Mouse (Mus musculus) urinary bladder, postnatal 4 days (tissue): ENCODE data around the gene Gm20388.

Experiments
- DNase-seq, 2 experiments: peaks; one replicate each; pipeline ENCODE4 v3.0.0; 2021 to 2022; ENCODE audit warnings: low spot score in 2 of 2

Gm20388 gene

DNA sequence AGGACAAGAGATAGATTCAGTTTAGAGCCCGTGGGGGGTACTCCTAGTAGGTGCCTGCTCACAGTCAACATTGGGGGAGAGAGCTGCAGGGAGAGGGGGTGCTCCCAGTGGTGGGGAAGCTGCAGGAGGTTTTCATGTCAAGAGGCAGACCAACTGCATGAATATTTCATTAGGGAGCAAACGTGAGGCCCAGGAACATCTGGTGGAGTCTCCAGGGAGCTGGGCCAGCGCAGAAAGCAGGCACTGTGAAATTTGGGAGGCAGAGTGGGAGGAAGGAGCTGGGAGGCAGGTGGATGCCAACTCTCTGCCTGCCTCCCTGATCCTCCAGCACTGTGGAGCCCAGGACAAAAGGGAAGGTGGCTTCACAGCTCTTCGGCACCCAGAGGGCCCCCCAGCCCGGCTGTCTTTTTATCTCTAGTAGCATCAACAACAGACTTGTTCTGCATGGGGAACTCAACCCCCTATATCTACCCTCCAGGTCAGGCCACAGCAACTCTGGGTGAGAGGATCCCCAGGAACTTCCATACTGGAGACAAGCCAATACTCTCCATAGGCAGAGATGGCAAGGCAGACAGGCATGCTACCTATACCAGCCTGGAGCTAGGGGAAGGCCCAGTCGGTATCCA, 2838.8 kb downstream of the Gm20388 start:
- no peak for DNase-seq

DNA sequence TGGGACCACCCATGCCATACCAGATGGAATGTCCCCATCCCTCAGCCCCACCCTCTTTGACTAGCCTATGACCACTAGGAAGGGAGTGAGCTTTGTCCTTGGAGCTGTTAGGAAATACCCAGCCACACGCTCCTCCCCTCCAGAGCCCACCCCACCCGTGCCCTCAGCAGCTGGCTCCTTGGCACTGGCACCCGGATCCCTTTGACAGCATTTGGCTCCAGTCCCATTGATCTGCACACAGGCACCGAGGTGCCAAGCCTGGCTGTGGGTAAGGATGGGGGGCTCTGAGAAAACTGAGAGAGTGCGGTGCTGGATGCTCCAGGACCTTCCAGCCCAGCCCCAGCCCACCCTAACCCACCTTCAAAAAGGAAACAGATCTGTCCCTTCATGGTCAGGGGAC, 2840.7 kb downstream of the Gm20388 start:
- no peak for DNase-seq

DNA sequence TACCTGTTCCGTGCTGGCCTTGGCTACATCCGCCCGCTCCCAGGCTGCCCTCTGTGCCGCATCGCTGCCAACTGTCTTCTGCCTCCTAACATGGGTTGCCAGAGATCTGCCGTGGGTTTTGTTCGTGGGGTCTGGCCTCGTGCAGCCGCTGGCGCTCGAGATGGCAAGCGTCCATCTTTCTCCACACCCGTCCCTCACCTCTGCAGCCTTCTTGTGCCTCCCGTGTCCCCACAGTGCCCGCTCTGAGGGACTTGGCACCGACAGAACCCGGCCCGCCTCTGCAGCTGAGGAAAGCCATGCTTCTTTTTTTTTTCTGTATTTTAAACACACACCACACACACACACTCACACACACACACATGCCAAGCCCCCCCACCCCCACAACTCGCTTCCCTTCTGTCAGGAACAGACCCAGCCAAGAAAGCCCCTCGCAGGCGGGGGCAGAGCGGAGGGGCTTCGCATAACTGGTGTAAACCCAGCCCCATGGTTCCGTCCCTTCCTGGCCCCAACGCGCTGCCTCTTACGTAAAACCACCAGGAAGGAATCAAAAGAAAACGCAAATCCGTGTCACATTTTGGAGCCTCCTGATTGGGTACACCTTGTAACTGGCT, 2841.6 kb downstream of the Gm20388 start:
- DNase-seq = no peak

DNA sequence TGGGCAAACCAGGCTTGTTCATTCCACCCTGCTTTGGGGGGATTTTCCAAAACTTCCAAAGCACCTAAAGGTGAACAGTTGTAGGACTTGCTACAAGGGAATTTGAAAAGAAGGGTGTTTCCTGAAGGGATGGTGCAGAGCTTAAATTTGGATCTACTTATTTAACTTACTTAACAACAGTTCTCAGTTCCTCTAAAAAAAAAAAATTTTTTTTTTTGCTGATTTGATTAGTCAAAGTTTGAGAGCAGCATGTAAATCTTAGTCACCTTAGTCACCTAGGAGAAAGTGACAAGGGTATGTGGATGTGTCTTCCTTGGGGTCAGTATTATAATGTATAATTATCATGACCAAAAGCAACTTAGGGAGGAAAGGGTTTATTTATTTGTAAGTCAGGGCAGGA, 2848.0 kb downstream of the Gm20388 start:
- no peak for DNase-seq

DNA sequence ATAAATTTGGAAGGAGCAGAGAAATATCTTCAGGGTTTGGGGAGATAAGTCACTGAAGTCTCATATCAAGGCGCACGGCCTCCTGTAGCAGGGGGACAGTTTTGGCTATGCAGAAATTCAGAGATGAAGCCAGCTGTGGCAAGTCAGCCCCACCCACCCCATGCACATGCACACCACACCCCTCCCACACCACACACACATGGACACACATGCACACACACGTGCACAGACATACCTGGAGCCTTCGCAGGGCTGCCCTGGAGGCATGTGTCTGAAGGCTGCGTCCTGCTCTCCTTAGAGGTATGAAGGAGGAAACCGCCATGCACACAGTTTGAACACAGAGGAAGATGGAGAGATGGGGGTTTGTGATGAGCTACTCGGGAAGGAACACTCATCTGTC, 2849.5 kb downstream of the Gm20388 start:
- DNase-seq = no peak

DNA sequence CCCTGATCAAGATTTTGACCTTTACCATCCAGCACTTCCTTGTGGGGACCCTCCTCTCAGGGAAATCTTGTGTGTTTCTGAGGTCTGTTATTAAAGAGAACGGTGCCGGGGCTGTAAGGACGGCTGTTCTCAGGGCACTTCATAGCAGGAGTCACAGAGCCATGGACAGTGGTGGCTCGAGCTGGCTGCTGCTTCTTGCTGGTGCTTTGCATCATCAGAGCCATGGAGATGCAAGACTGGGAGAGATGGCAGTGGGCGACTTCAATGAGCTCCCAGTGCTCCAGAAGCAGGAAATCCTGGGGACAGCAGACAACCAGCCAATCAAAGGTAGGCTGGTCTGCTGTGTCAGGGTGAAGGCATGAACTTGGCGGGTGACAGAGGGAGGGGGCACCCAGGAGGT, 2850.5 kb downstream of the Gm20388 start:
- no peak for DNase-seq

DNA sequence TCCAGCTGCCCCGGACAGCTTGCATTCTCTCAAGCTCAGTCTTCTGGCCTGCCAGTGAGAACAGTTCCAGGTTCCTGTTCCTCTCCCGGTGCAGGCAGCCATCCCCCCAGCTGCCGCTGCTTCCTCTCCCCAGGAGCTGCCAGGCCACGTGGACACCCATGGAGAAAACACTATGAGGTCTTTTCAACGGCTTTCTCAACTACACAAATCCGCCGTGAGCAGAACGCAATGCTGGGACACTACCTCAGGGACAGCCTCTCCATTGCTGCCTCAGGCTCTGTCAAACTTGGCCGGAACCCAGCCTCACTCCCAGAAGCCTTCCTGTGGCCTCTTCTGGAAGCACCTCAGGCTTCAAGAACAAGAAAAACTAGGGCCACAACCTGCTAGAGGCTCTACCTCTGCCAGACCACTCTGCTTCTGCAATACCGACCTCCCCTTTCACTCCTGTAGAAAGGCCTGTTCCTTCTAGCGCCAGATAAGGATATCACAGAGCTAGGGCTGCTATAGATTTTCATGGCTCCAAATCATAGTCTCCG, 2852.2 kb downstream of the Gm20388 start:
- no peak for DNase-seq

DNA sequence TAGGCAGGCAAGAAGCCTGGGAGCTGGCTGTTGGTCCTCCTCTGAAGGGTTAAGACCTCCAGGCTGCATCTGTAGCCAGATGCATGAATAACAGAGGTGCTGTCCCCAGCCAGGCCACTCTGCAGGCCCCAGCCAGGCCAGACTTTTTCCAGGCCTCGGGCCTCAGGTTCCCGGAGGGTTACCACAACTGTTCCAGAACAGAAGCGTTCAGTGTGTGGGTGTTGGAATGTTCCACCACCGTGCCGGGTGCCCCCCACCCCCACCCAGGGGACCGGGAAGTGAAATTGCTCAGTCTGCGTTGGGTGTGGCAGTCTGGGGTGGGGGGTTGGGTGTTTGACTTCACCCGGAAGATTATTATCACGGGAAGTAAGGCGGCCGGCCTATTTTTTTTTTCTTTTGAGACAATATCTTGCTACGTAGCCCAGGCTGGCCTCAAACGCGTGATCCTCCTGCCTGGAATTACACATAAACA, 2852.7 kb downstream of the Gm20388 start:
- no peak for DNase-seq

DNA sequence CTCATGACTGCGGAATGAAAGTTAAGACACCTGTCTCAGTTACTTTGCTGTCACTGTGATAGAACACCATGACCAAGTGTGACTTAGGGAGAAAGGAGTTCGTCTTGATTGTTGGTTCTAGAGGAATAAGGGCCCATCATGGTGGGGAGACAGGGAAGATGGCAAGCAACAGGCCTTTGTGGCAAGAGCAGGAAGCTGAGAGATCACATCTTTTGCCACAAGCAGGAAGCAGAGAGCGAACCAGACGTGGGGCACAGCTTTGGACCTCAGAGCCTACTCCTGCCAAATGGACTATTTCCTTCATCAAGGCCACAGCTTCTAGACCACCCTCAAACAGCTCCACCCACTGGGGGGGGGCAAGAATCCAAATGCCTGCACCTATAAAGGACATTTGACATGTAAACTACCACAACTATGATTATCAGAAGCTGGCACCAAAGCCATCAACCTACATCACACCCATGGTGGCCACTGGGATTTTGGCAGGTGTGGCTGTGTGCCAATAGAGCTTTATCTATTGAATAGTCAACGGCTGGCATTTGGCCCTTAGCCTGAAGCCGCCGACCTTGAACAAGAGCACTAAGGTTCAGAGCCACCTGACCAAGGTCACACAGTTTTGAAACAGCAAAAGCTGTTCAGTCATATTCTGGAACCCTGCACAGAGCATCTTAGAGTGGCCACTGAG, 2854.3 kb downstream of the Gm20388 start:
- DNase-seq = no peak

DNA sequence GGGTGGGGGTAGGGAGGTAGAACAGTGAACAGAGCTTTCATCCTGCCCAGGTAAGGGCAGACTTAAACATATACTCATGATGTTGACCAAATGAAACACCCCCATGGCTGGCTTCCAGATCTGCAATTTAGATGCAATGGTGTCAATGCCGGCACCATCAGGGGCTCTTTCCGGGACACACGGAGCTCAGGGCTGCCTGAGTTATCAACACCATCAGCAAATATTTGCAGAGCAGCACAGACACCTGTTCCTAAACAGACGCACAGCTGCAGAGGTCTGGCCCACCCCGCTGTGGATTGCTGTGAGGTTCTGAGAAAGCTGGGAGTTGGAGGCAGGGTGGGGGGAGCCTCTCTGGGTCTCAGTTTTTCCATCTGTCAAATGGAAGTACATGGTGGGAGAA, 2855.5 kb downstream of the Gm20388 start:
- no peak for DNase-seq

DNA sequence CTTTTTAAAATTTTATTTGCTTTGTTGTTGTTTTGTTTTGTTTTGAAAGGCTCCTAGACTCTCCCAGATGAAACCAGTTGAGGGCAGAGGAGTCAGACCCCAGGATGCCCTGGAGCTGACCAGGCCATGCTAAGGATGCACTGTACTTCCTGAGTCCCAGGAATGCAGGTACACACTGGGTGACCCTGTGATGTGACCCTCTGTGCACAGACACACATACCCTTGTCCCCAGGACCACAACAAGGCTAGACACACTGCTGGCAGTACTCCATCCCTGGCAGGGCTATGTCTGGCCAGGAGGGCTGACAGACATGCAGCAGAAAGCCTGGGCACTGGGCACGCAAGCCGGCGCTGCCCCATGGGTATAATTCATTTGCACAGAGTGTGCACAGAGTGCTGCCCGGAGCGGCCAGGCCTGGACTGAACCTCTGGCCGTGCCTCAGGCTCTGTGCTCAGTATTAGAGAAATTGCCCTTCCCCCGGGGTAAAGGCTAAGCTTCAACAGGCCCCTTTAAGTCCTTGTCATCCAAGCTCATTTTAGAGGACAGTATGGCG, 2856.1 kb downstream of the Gm20388 start:
- no peak for DNase-seq

DNA sequence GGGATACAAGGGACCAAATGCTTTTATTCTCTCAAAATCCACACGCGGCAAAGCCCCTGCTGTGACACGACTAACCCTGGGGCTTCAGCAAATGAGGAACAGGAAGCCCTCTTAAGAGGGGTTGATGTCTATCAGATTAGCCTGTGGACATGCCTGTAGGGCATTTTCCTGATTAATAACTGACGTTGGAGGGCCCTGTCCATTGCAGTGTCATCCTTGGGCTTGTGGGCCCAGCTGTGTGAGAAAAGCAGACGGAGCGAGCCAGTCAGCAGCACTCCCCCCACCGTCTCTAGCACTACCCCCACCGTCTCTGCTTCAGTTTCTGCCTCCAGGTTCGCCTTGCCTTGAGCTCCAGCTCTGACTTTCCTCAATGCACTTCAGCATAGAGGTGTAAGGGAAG, 2856.6 kb downstream of the Gm20388 start:
- DNase-seq = no peak

DNA sequence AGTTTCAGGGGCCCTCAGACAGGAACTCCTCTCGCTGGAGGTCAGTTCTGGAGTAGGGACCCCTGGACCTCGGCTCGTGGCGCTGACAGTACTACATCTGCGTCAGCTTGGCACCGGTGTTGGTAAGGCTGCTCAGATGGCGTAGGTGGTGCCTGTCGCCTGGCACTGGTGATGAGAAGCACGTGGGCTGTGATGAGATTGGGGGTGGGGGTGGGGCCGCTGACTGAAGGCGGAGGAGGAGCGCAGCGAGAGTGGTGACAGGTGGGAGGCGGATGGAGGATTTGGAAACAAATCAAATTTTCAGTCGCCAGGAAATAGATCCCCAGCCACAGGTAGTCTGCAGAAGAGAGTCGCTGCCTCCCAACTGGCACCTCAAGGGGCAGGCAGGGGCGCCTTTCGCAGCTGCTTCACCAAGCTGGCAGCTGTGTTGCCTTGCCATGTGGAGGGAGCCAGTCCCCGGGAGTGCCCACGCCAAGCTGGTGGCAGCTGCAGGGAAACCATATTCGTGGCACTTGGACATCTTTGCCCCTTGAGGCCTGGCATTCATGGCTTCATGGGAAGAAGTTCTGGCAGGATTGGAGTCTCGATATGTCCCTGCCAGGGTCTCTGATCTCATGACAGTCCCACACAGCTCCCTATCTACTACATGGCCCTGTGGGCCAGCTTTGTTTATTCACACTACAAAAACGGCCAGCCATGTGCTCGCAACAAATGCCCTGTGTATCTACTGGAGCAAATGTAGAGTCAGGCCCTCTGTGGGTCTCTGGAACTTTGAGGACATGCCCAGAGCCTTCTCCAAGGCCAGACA, 2858.8 kb downstream of the Gm20388 start:
- no peak for DNase-seq

DNA sequence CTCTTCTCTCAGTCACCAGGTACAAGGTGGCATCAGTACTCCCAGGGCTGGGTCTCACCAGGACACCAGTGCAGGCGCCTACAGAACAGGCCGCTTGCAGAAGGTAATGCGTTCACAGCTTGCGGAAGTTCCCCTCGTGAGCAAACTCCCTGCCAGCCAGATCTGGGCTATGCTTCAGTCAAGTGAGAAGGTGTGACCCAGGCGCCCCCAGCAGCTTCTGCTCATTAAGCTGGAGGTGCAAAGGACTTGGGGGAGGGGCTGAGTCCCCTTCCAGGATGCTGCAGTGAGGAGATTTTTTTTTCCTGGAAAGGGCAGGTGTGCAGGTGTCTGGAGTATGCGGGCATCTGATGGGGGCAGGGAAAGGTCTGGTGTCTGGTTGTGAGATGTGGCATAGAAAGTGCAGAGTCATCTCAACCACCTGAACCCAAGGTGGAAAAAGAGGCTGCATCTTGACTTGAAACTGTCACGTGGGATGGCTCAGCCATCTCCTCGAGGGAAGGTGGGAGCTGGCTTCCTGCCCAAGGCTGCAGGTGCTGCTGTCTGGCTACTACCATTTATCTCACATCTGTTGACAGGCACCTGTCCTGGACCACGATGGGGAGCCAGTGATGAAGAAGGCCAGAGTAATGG, 2861.9 kb downstream of the Gm20388 start:
- DNase-seq = no peak

DNA sequence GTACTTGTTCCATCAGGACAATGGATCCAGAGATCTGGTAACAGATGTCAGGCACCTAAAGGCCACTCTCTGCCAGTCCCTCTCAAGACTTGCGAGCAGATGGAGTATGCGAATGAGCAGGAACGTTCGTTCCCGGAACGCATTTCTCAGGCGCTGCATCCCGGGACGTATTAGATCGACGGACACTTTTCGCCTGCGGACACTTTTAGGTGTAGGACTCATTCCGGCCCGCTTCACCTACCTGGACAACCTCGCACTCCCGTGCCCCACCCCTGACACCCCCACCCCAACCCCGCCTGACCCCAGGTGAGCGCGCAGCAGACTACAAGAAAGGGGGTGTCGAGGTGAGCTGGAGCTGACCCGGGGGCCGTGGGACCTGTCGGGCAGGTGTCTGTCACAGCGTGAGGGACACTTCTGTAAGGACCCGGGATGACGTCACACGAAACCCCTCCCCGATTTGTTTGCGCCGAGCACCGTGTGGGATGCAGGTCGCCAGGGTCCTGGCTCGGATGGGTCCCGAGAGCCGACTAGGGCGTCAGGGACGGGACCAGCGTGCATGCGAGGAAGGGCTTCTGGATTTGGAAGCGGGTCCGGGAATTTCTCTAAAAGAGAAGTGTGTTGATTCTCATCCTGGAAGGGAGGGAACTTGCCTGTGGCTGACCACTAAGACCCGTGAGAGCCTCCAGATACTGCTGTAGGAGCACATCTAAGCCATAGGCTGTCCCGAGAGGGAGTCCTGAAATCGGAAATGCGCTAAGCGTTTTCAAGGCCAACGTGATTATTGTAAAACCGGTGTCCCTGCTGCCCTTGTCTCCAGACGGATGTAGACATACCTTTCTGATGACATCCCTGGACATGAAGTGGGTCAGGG, 2864.9 kb downstream of the Gm20388 start, which contains the start of gene Acsf3:
Gene Acsf3, plus strand, starts transcription at position 202 of the 871 bp plus-strand sequence.
- DNase-seq = peak; percentile 46 to 67

DNA sequence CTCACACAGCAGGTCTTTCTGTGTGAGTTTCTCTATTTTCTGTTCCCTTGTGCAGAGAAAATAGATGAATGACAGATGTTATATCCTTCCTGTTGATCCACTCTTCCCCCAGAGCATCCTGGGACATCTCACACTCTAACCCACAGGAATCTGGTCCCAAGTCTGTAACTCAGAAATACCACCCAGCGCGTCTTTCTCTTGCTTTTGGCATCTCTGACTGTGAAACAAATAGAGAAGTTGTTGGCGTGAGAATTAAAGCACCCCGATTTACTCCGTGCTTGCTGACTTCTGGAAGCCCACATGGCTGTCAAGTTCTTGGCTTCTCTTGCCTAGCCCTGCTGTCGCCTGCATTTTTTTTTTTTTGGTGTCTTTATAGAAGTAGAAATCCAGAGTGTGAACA, 2867.1 kb downstream of the Gm20388 start:
- DNase-seq = no peak

DNA sequence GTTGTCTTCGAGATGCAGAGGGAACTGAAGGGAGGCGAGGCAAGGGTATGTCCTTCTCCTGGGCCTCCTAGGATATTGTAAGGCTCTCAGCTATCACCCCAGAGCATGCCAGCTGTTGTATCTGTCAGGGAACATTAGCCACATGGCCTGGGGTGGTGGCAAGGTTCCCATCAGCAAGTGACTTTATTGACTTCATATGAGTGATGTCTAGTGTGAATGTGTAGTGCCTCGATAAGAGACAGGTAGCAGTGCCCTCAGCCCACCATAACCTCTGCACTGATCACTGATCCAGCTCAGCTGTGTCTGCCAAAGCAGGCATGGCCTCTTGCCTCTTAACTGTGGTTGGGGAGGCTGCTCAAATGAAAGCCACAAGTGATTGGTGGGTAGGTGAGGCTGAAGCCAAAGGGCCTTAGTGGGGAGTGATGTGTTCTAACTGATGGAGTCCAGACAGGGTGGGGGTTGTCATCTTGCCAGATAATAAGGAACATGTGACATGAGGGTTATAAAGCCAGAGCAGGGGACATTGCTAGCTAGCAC, 2868.1 kb downstream of the Gm20388 start:
- DNase-seq = no peak

DNA sequence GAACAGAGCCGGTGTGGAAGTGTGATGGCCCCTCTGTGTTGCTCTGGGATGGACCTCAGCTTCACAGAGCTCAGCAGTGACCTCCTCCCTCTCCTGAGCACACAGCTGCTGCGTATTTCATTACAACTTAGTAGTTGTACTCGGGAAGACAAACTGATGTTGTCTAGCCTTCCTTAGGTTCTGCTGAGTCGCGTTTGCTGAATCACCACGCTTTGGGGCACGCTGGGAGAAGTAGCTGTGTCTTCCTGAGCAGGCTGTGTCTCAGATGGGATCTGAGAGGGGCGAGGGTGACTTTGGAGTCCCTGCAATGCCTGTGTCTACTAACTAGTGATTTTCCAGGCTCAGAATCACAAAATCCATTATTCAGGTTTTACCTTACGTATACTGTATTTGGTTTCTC, 2868.6 kb downstream of the Gm20388 start:
- DNase-seq = no peak

DNA sequence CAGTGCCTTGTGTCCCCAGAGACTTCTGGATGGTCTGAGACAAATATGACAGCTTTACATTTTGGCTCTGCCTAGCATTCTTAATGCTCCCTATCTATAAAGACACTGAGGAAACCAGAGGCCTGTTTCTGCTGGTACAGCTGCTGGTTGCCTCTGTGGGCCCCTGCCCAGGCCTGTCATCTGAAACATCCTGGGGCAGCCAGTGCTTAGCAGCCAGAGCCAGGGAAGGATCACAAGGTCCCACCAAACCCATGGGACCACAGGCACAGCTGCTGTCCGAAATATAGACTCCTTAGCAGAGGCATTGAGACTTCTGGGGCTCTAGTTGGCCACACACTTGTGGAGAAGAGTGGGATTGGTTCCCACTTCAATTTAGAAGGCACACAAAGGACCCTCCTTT, 2874.1 kb downstream of the Gm20388 start:
- DNase-seq = no peak

DNA sequence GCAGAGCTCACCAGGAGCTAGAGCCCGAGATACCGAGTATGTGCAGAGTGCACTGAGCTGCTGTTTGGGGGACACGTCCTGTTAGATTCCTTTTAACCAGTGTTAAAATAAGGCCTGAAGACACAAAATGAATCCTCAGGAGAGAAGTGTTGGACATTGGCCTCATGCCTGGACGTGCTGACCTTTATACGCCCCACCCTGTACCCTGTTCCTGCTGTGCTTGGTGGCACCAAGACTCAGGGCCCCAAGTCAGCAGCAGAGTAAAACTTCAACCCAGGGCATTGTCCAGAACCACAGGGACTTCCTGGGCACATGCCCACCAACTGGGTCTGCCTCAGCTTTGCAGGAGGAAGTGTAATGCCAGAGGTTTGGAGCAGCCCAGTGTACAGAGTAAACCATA, 2879.2 kb downstream of the Gm20388 start:
- DNase-seq = no peak
